Mouse (Mus musculus) limb, embryonic 11.5 days (tissue): ENCODE results near the gene Tmprss9. TPM values are rescaled to one million over a fixed set of nuclear protein-coding genes. Genes with fewer than 3 reads are reported as not detected.
"Not testable (repeated sequence)": the region's sequence is repeated elsewhere in the genome, so short reads cannot be mapped to it uniquely, and the experiment has no call there.

ENCODE experiments used
- ATAC-seq: fragments of 200-750 bp; cut with Nextera tagmentation; 2 replicates; pipeline ENCODE4 v1.8.0; 2017; ENCODE audit warnings: low read depth; ENCODE audit not compliant: insufficient number of reproducible peaks, low FRiP score, low TSS enrichment
- DNase-seq: peaks from one replicate; pipeline ENCODE4 v3.0.0-alpha.2; 2015; ENCODE audit warnings: low spot score
- H3K27ac ChIP-seq: fragments of 300-500 bp; sonication (generic); replicated peaks from 2 replicates; pipeline ENCODE4 v1.5.1; 2014; ENCODE audit warnings: low read depth, mild to moderate bottlenecking, low read length
- H3K27me3 ChIP-seq: fragments of 300-500 bp; sonication (generic); 2 replicates; pipeline ENCODE4 v1.6.1; 2014; ENCODE audit warnings: mild to moderate bottlenecking, low read length, mixed read lengths; ENCODE audit not compliant: control insufficient read depth, insufficient read depth
- H3K36me3 ChIP-seq: fragments of 300-500 bp; sonication (generic); 2 replicates; pipeline ENCODE4 v1.6.1; 2014; ENCODE audit warnings: mild to moderate bottlenecking, low read length, moderate library complexity, mixed read lengths; ENCODE audit not compliant: control insufficient read depth, insufficient read depth
- H3K4me1 ChIP-seq: fragments of 300-500 bp; sonication (generic); 2 replicates; pipeline ENCODE4 v1.6.1; 2014; ENCODE audit warnings: low read length, mixed read lengths; ENCODE audit not compliant: control insufficient read depth, insufficient read depth
- H3K4me2 ChIP-seq: fragments of 300-500 bp; sonication (generic); 2 replicates; pipeline ENCODE4 v1.6.1; 2014; ENCODE audit warnings: low read depth, mild to moderate bottlenecking, moderate library complexity; ENCODE audit not compliant: severe bottlenecking
- H3K4me3 ChIP-seq: fragments of 300-500 bp; sonication (generic); 2 replicates; pipeline ENCODE4 v1.5.1; 2014; ENCODE audit warnings: low read depth, low read length
- H3K9ac ChIP-seq: fragments of 300-500 bp; sonication (generic); 2 replicates; pipeline ENCODE4 v1.6.1; 2014; ENCODE audit warnings: mild to moderate bottlenecking, low read length
- H3K9me3 ChIP-seq: fragments of 300-500 bp; sonication (generic); 2 replicates; pipeline ENCODE4 v1.6.1; 2016; ENCODE audit warnings: low read length; ENCODE audit not compliant: control insufficient read depth
- WGBS: fragments of 180-500 bp; shearing (Covaris S2); extraction: QIAGEN DNeasy Blood & Tissue Kit; methylation state at CpG from one replicate; pipeline ENCODE4 v1.1.7; 2014; 5-methylcytosine and 5-hydroxymethylcytosine counted together
- polyA plus RNA-seq: library from polyadenylated mRNA; unstranded; fragments of >200 nt; fragmentation: Nextera tagmentation; extraction: Ambion mirVana; gene quantifications from 2 replicates; pipeline ENCODE4 v1.2.1, GENCODE M21; 2014

The Tmprss9 gene
- polyA plus RNA-seq, 1 experiment from 2014 or later, result not detected

DNA sequence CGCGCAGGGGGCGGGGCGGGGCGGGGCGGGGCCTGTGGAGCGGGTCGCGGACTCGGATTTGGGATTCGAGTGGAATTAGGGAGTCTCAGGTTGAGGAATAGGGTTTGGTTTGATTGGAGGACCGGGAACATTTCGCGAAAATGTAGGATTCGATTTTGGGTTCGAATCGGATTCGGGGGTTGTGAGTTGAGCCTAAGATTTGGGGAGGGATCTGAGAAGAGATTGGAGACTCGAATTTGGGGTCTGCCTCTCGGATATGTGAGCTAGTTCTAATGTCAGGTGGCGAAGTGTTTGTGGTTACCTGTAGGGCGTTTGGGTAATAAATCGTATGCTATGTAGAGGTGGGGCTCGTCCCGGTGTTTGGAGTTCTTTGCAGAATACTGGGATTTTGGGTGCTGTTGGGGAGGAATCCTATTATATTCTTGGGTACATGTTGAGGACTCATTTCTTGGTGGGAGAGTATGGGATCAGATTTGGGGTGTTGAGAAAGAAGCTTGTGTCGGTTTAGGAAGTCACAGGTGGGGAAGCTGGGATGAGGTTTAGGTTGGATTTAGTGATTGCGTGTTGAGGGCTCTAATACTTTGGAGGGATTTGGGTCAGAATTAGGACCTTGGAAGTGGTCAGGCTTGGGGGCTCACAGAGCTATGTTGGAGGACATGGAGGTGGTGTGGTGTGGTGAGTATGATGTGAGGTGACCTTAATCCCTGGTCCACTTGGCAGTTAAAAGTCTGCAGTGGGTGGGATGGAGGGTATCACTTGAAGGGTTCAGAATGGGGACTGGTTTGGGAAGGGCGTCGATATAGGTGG lies 44.4 kb upstream of the Tmprss9 start:
- Histone ChIP-seq H3K9ac (peak overlapping the region; percentile 95), H3K27me3 (no peaks in the 10 kb centered on the region), H3K4me1 (peaks cover 23% of the 10 kb centered on the region), H3K9me3 (no peaks in the 10 kb centered on the region), H3K4me2 (peak overlapping the region; percentile 96), H3K27ac (0 out of 2 replicates have a peak overlapping the region, but pooled peaks have one; percentile 74), H3K36me3 (peaks cover 5% of the 10 kb centered on the region; the same call in 1 of the 2 replicates), H3K4me3 (peak overlapping the region; percentile 54)
- ATAC-seq, result no peak
- 10% methylated on average over 28 of the region's 29 CpGs for WGBS
- no peak for DNase-seq

DNA sequence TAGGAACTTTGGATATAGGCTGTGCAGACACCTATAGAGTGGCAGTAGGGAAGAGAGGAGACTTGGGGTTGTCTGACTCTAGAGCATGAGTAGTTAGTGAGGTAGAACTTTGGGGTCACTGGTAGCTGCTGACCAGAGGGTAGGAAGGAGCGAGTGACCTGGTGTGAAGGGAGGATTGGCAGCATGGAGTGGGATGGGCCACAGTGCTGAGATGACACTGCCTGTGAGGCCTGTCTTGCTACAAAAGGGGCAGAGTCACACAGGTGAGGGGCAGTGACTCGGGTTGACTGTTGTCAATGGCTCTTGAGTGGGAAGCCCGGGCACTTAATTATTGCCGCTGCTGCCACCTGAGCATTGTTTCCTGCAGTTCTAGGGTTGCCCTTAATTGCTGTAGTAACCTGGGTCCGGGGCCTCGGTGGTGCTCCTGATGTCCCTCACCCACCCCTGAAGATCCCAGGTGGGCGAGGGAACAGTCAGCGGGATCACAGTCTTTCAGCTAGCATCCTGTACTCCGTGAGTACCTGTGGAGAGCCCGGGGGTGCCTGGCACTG lies 43.7 kb upstream of the Tmprss9 start:
- Histone ChIP-seq H3K36me3 (peaks cover 5% of the 10 kb centered on the region; the same call in 1 of the 2 replicates), H3K4me1 (peaks cover 23% of the 10 kb centered on the region), H3K4me2 (peak overlapping the region; percentile 96), H3K27ac (no peak overlapping the region), H3K4me3 (peak overlapping the region; percentile 54), H3K9ac (peak overlapping the region; percentile 95), H3K9me3 (no peaks in the 10 kb centered on the region), H3K27me3 (no peaks in the 10 kb centered on the region)
- 85% methylated on average over 10 of the region's 10 CpGs for WGBS
- ATAC-seq, result no peak
- no peak for DNase-seq

GRCm38 (mm10) chr10:80828587-80828986 lies 43.1 kb upstream of the Tmprss9 start:
- not testable (repeated sequence) for H3K27ac ChIP-seq, DNase-seq, H3K9ac ChIP-seq, H3K4me2 ChIP-seq, H3K9me3 ChIP-seq, H3K36me3 ChIP-seq, H3K4me3 ChIP-seq, ATAC-seq, H3K27me3 ChIP-seq
- 87% methylated on average over 9 of the region's 9 CpGs for WGBS
- H3K4me1 ChIP-seq, result peaks cover 23% of the 10 kb centered on the region

DNA sequence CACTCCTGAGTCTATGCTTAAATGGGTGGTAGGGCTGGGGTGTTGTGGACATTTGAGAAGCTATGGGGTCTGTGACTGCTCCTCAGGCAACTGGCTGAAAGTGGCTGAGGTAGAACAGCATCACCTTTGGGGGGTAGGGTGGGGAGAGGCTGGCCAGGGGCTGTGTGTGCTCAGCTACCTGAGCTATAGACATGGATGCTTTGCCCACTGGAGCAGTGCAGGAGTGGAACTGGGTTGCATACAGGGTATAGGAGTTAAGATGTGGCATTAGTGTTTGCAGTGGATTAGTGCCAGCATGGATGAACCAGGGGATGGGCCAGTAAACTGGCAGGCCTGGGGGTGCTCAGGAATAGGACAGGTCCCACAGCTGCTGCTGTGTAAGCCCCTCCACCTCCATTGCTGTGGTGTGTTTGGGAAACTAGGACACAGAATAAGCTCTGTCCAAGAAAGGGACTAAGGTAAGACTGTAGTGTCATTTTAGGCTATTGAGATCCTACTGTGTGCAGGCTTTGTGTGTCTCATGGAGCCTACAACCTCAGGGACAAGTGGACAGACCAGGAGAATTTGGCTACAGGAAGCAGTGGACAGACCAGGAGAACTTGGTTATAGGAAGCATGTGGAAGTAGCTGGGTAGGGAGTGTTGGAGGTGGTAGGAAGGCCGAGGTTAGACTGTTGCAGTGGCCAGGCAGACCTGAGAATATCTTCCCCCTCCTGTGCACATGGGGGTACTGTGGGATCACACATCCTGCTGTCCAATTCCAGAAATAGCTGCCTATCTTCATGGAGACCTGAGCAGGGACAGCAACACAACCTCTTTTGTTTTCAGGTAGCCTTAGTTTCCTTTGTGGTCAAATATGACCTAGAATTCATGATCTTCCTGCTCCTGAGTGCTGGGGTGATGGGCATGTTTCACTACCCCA lies 42.0 kb upstream of the Tmprss9 start:
- no peak overlapping the region for H3K4me2 ChIP-seq
- DNase-seq, result no peak
- H3K9ac ChIP-seq, result no peak overlapping the region
- no peak overlapping the region for H3K27ac ChIP-seq
- ATAC-seq, result no peak
- H3K4me3 ChIP-seq, result no peak overlapping the region
- H3K9me3 ChIP-seq, result no peaks in the 10 kb centered on the region
- peaks cover 15% of the 10 kb centered on the region for H3K27me3 ChIP-seq
- peaks cover 23% of the 10 kb centered on the region for H3K4me1 ChIP-seq
- WGBS, result 55% methylated on average over 1 of the region's 1 CpGs
- H3K36me3 ChIP-seq, result peaks cover 5% of the 10 kb centered on the region; the same call in 1 of the 2 replicates

DNA sequence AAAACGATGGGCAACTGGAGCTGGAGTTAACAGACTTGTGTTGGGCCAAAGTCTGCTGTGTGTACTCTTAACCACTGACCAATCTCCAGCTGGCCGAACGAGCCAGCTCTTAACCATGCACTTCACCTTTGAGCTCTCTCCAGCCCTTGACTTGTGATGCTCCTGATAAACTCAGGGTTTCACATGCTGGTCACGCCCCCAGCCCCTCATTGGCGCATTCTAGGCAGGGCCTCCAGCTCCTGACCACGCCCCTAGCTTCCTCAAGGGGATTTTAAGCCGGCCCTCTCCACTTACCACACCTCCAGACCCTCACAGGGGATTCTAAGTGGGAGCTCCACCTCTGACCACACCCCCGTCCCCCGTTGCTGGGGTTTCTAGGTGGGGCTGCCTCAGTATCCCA lies 40.5 kb upstream of the Tmprss9 start:
- ATAC-seq, result peak; percentile 15; the same call in 1 of the 2 replicates
- peaks cover 23% of the 10 kb centered on the region for H3K4me1 ChIP-seq

GRCm38 (mm10) chr10:80832818-80833217 lies 38.8 kb upstream of the Tmprss9 start:
- H3K4me1 ChIP-seq, result peaks cover 19% of the 10 kb centered on the region
- no peaks in the 10 kb centered on the region for H3K9me3 ChIP-seq
- H3K9ac ChIP-seq, result no peak overlapping the region
- DNase-seq (no peak), ATAC-seq (no peak)
- H3K36me3 ChIP-seq, result peaks cover 5% of the 10 kb centered on the region
- peaks cover 37% of the 10 kb centered on the region for H3K27me3 ChIP-seq
- H3K4me3 ChIP-seq, result no peak overlapping the region
- H3K27ac ChIP-seq, result no peak overlapping the region
- H3K4me2 ChIP-seq, result no peak overlapping the region
- 72% methylated on average over 7 of the region's 7 CpGs for WGBS

More for the DNA sequence above, 40.5 kb upstream of the Tmprss9 start:
- no peak overlapping the region for H3K27ac ChIP-seq
- H3K27me3 ChIP-seq, result peaks cover 30% of the 10 kb centered on the region
- H3K9me3 ChIP-seq, result no peaks in the 10 kb centered on the region
- peak; percentile 79 for DNase-seq
- no peak overlapping the region for H3K4me2 ChIP-seq
- peaks cover 5% of the 10 kb centered on the region for H3K36me3 ChIP-seq
- no peak overlapping the region for H3K4me3 ChIP-seq
- WGBS, result 2% methylated on average over 9 of the region's 9 CpGs
- no peak overlapping the region for H3K9ac ChIP-seq

- ATAC-seq (no peak), DNase-seq (no peak)
- Histone ChIP-seq H3K4me3 (0 out of 2 replicates have a peak overlapping the region, but pooled peaks have one; percentile 5), H3K9me3 (no peaks in the 10 kb centered on the region), H3K9ac (no peak overlapping the region; the same call in 1 of the 2 replicates), H3K4me1 (peaks cover 9% of the 10 kb centered on the region; the same call in 1 of the 2 replicates), H3K36me3 (no peaks in the 10 kb centered on the region; the same call in 1 of the 2 replicates), H3K27me3 (peaks cover 37% of the 10 kb centered on the region), H3K27ac (no peak overlapping the region), H3K4me2 (no peak overlapping the region)
- WGBS, result 58% methylated on average over 30 of the region's 30 CpGs
Measured at GRCm38 (mm10) chr10:80835617-80836016, 36.0 kb upstream of the Tmprss9 start.

DNA sequence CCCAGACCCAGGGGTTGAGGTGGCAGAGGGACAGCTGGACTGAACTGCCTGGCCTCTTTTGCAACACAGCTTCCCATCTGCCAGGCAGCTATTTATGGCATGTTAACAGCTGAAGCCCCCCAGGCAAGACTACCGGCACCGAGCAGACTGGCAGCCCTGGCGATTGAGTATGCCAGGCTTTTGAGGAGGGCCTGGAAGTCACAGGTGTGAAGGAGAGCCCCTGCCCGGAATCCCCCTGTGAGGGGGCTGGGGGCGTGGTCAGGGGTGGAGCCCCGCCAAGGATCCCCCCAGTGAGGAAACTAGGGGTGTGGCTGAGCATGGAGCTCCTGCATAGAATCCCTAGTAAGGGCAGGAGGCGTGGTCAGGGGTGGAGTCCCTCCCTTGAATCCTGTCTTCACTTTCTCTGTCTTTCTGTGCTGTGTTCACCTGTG lies 34.7 kb upstream of the Tmprss9 start:
- H3K4me3 ChIP-seq, result no peak overlapping the region
- no peaks in the 10 kb centered on the region; the same call in 1 of the 2 replicates for H3K36me3 ChIP-seq
- no peak overlapping the region for H3K4me2 ChIP-seq
- H3K4me1 ChIP-seq, result no peaks in the 10 kb centered on the region
- no peaks in the 10 kb centered on the region for H3K9me3 ChIP-seq
- 47% methylated on average over 7 of the region's 7 CpGs for WGBS
- ATAC-seq, result no peak
- no peak overlapping the region for H3K27ac ChIP-seq
- no peak overlapping the region for H3K9ac ChIP-seq
- no peak for DNase-seq
- peaks cover 37% of the 10 kb centered on the region for H3K27me3 ChIP-seq
